Mouse (Mus musculus): ENCODE data around the gene Uvssa. TPM values are rescaled to one million over a fixed set of nuclear protein-coding genes. Genes with fewer than 3 reads are reported as not detected.

Gene Uvssa
- total and polyA plus RNA-seq, 3 experiments = 1.9 to 21.5 (median 7.5) TPM

GRCm38 (mm10) chr5:33363263-33363662 is 15.1 kb upstream of the Uvssa start:
- TF ChIP-seq TAL1 (conservative IDR thresholded peaks at IDR 0.05; ENCODE audit: low read depth, low read length) (no peak), POLR2AphosphoS5 (IDR thresholded peaks at IDR 0.05; ENCODE audit: insufficient replicate concordance, low read depth, low read length) (no peak), GATA1 (IDR thresholded peaks at IDR 0.05; ENCODE audit: borderline replicate concordance, low read length) (no peak), CTCF (IDR thresholded peaks at IDR 0.05; ENCODE audit: low read depth, low read length) (no peak), GATA2 (IDR thresholded peaks at IDR 0.05; ENCODE audit: borderline replicate concordance, low read depth, low read length) (no peak)
- DNase-seq (ENCODE audit: low spot score) (no peak), ATAC-seq (ENCODE audit: extremely low read depth, insufficient number of reproducible peaks, low FRiP score, poor library complexity, severe bottlenecking) (no peak)
- no peak overlapping the region for H3K4me3 ChIP-seq (ENCODE audit: low read depth, low read length)
- H3K9me3 ChIP-seq (replicated peaks) = no peaks in the 10 kb centered on the region
- no peaks in the 10 kb centered on the region for H3K27me3 ChIP-seq (ENCODE audit: insufficient read depth, low read length)
- H3K4me1 ChIP-seq (ENCODE audit: insufficient read depth, low read depth, low read length) = peaks cover 3% of the 10 kb centered on the region
- H3K36me3 ChIP-seq (replicated peaks) = peaks cover 100% of the 10 kb centered on the region

DNA sequence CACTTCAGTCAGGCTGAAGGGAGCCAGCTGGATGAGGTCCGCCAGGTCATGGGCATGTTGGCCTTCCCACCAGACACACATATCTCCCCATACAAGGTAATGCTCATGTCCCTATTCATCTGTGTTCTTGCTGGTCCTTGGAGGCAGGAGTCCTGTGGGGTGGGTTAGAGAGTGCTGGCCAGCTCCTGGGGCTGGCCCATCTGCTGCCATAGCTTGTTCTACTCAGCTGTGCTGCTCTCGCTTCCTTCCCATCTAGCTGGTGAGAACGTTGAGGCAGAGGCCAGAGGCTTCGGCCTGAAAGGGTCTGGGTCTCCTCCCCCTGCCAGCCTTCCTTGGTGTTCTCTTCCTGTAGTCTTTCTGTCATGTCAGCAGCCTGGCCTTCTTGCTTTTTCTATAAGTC is 9.7 kb upstream of the Uvssa start:
- no peaks in the 10 kb centered on the region for H3K9me3 ChIP-seq (replicated peaks)
- DNase-seq (ENCODE audit: low spot score) (no peak), ATAC-seq (ENCODE audit: extremely low read depth, insufficient number of reproducible peaks, low FRiP score, poor library complexity, severe bottlenecking) (no peak)
- TF ChIP-seq TAL1 (conservative IDR thresholded peaks at IDR 0.05; ENCODE audit: low read depth, low read length) = no peak
- no peak for TF ChIP-seq GATA2 (IDR thresholded peaks at IDR 0.05; ENCODE audit: borderline replicate concordance, low read depth, low read length)
- TF ChIP-seq GATA1 (IDR thresholded peaks at IDR 0.05; ENCODE audit: borderline replicate concordance, low read length) = no peak
- no peak for TF ChIP-seq CTCF (IDR thresholded peaks at IDR 0.05; ENCODE audit: low read depth, low read length)
- no peak for TF ChIP-seq POLR2AphosphoS5 (IDR thresholded peaks at IDR 0.05; ENCODE audit: insufficient replicate concordance, low read depth, low read length)
- H3K4me3 ChIP-seq (ENCODE audit: low read depth, low read length) = no peak overlapping the region
- H3K27me3 ChIP-seq (ENCODE audit: insufficient read depth, low read length) = no peaks in the 10 kb centered on the region
- H3K36me3 ChIP-seq (replicated peaks) = peaks cover 100% of the 10 kb centered on the region
- H3K4me1 ChIP-seq (ENCODE audit: insufficient read depth, low read depth, low read length) = peaks cover 22% of the 10 kb centered on the region

DNA sequence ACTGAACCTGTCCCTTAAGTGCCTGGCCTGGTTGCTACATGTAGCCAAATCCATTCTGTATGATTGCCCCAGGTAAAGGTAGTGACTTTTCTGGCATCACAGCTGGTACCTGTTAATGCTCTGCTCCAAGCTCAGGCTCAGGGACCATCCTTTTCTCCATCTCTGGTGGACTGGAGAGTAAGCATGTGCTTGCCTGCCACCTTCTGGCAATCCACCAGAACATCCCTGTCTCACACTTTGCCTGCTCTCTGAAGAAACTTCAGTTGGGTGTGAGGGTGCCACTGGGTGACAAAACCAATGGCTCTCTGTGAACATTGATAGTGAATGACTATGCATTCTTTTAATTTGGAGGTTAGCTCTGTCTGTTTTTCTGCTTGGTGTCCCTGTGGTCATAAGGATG is 7.2 kb upstream of the Uvssa start:
- Histone ChIP-seq H3K9me3 (replicated peaks) (no peaks in the 10 kb centered on the region), H3K36me3 (replicated peaks) (peaks cover 89% of the 10 kb centered on the region), H3K4me1 (ENCODE audit: insufficient read depth, low read depth, low read length) (peaks cover 22% of the 10 kb centered on the region), H3K27me3 (ENCODE audit: insufficient read depth, low read length) (no peaks in the 10 kb centered on the region), H3K4me3 (ENCODE audit: low read depth, low read length) (no peak overlapping the region)
- DNase-seq (ENCODE audit: low spot score) = peak; percentile 22
- no peak for ATAC-seq (ENCODE audit: extremely low read depth, insufficient number of reproducible peaks, low FRiP score, poor library complexity, severe bottlenecking)
- TF ChIP-seq GATA2 (IDR thresholded peaks at IDR 0.05; ENCODE audit: borderline replicate concordance, low read depth, low read length) (no peak), GATA1 (IDR thresholded peaks at IDR 0.05; ENCODE audit: borderline replicate concordance, low read length) (no peak), TAL1 (conservative IDR thresholded peaks at IDR 0.05; ENCODE audit: low read depth, low read length) (no peak), POLR2AphosphoS5 (IDR thresholded peaks at IDR 0.05; ENCODE audit: insufficient replicate concordance, low read depth, low read length) (no peak), CTCF (IDR thresholded peaks at IDR 0.05; ENCODE audit: low read depth, low read length) (no peak)

GRCm38 (mm10) chr5:33371668-33372067 is 6.7 kb upstream of the Uvssa start:
- H3K27me3 ChIP-seq (ENCODE audit: insufficient read depth, low read length) = no peaks in the 10 kb centered on the region
- DNase-seq (ENCODE audit: low spot score) = no peak

DNA sequence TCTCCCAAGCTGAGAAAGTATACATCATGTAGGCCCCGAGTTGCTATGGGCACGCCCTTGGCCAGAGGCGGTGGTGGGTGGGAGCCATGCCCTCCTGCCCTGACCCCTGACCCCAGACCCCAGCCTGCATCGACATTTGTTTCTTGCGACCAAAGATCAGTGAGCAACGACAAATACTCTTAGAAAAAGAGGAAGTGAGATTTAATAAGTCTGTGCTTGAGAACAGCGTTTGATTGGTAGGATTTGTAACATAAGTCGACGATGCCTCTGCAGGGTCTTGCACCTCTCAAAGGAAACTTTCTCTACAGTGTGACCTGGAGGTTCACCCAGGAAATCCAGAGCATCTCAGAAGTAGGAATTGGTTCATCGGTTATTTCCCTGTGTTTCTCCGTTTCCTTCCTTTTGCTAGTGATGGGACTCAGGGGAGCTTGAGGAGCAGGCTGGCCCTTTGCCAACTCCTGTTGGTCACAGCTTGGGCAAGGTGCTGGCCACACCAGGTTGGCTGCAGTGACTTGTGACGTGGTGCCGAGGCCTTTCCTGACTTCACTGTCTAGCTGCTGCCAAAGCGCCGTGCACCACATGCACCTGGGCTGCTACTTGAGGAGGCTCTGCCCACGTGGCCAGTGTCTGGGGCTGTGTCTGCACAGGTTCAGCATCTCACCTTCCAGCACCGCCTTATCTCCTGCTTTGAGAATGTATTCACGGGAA is 5.9 kb upstream of the Uvssa start:
- Histone ChIP-seq H3K9me3 (replicated peaks) (no peaks in the 10 kb centered on the region), H3K27me3 (ENCODE audit: insufficient read depth, low read length) (no peaks in the 10 kb centered on the region), H3K4me3 (ENCODE audit: low read depth, low read length) (no peak overlapping the region), H3K4me1 (ENCODE audit: insufficient read depth, low read depth, low read length) (peaks cover 23% of the 10 kb centered on the region), H3K36me3 (replicated peaks) (peaks cover 76% of the 10 kb centered on the region)
- no peak for TF ChIP-seq GATA2 (IDR thresholded peaks at IDR 0.05; ENCODE audit: borderline replicate concordance, low read depth, low read length)
- no peak for TF ChIP-seq CTCF (IDR thresholded peaks at IDR 0.05; ENCODE audit: low read depth, low read length)
- no peak for TF ChIP-seq POLR2AphosphoS5 (IDR thresholded peaks at IDR 0.05; ENCODE audit: insufficient replicate concordance, low read depth, low read length)
- TF ChIP-seq GATA1 (IDR thresholded peaks at IDR 0.05; ENCODE audit: borderline replicate concordance, low read length) = no peak
- TF ChIP-seq TAL1 (conservative IDR thresholded peaks at IDR 0.05; ENCODE audit: low read depth, low read length) = no peak
- ATAC-seq (ENCODE audit: extremely low read depth, insufficient number of reproducible peaks, low FRiP score, poor library complexity, severe bottlenecking) (no peak), DNase-seq (ENCODE audit: low spot score) (no peak)

More at GRCm38 (mm10) chr5:33371668-33372067, 6.7 kb upstream of the Uvssa start:
- ATAC-seq (ENCODE audit: extremely low read depth, insufficient number of reproducible peaks, low FRiP score, poor library complexity, severe bottlenecking) = no peak
- peaks cover 84% of the 10 kb centered on the region for H3K36me3 ChIP-seq (replicated peaks)
- TF ChIP-seq GATA1 (IDR thresholded peaks at IDR 0.05; ENCODE audit: borderline replicate concordance, low read length) (no peak), GATA2 (IDR thresholded peaks at IDR 0.05; ENCODE audit: borderline replicate concordance, low read depth, low read length) (no peak), CTCF (IDR thresholded peaks at IDR 0.05; ENCODE audit: low read depth, low read length) (no peak), POLR2AphosphoS5 (IDR thresholded peaks at IDR 0.05; ENCODE audit: insufficient replicate concordance, low read depth, low read length) (no peak), TAL1 (conservative IDR thresholded peaks at IDR 0.05; ENCODE audit: low read depth, low read length) (no peak)
- H3K4me3 ChIP-seq (ENCODE audit: low read depth, low read length) = no peak overlapping the region
- no peaks in the 10 kb centered on the region for H3K9me3 ChIP-seq (replicated peaks)
- peaks cover 22% of the 10 kb centered on the region for H3K4me1 ChIP-seq (ENCODE audit: insufficient read depth, low read depth, low read length)

DNA sequence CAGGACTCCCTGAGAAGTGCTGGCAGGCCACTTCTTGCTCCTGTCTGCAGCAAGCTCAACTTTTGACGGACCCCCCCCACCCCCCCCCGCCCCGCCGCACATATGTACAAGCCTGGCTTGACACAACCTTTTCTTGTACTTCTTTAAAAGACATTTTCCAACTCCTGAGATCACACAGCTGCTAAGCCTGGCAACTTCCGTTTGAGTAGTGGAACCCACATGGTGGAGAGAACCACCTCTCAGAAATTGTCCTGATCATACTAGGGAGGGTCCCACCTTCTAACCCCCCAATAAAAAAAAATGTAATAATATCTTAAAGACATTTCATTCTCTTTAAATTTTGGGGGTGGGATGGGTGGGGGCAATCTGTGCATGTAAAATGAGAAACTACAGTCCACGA is 1.2 kb upstream of the Uvssa start:
- Histone ChIP-seq H3K9me3 (replicated peaks) (no peaks in the 10 kb centered on the region), H3K4me3 (ENCODE audit: low read depth, low read length) (no peak overlapping the region), H3K36me3 (replicated peaks) (peaks cover 49% of the 10 kb centered on the region), H3K4me1 (ENCODE audit: insufficient read depth, low read depth, low read length) (peaks cover 21% of the 10 kb centered on the region), H3K27me3 (ENCODE audit: insufficient read depth, low read length) (no peaks in the 10 kb centered on the region)
- DNase-seq (ENCODE audit: low spot score) (no peak), ATAC-seq (ENCODE audit: extremely low read depth, insufficient number of reproducible peaks, low FRiP score, poor library complexity, severe bottlenecking) (no peak)
- TF ChIP-seq GATA2 (IDR thresholded peaks at IDR 0.05; ENCODE audit: borderline replicate concordance, low read depth, low read length) = no peak
- TF ChIP-seq GATA1 (IDR thresholded peaks at IDR 0.05; ENCODE audit: borderline replicate concordance, low read length) = no peak
- TF ChIP-seq CTCF (IDR thresholded peaks at IDR 0.05; ENCODE audit: low read depth, low read length) = no peak
- no peak for TF ChIP-seq POLR2AphosphoS5 (IDR thresholded peaks at IDR 0.05; ENCODE audit: insufficient replicate concordance, low read depth, low read length)
- no peak for TF ChIP-seq TAL1 (conservative IDR thresholded peaks at IDR 0.05; ENCODE audit: low read depth, low read length)
